22 mouse cellular contexts compared by ENCODE assay signal in genomic region chr1:36644615-36645007, GRCm38 (mm10). TPM values are rescaled to one million over a fixed set of nuclear protein-coding genes. Genes with fewer than 3 reads are reported as not detected.
"Had no signal": no experiment of that assay in that cellular context is flagged by ENCODE, and none has a peak within 500 bp of the region (broad histone marks: within the 10 kb centered on the region; RNA-seq: fewer than 3 reads in every experiment).

No protein-coding gene starts in this region.

- H3K4me1 ChIP-seq: midbrain, embryonic 12.5 days; midbrain, embryonic 15.5 days; neural tube, embryonic 12.5 days; neural tube, embryonic 15.5 days had no signal

- H3K27me3 ChIP-seq: lung, embryonic 15.5 days; midbrain, embryonic 12.5 days; midbrain, embryonic 15.5 days; neural tube, embryonic 12.5 days; neural tube, embryonic 15.5 days had no signal

- H3K9me3 ChIP-seq: liver, embryonic 15.5 days; lung, embryonic 15.5 days; midbrain, embryonic 12.5 days; midbrain, embryonic 15.5 days; neural tube, embryonic 12.5 days; neural tube, embryonic 15.5 days had no signal

- H3K4me2 ChIP-seq: liver, embryonic 11.5 days; liver, embryonic 15.5 days; lung, embryonic 15.5 days; midbrain, embryonic 12.5 days; midbrain, embryonic 15.5 days; neural tube, embryonic 12.5 days; neural tube, embryonic 15.5 days had no signal

- H3K4me3 ChIP-seq: layer of hippocampus, adult 2 months; liver, embryonic 15.5 days; lung, embryonic 15.5 days; midbrain, embryonic 12.5 days; midbrain, embryonic 15.5 days; neural tube, embryonic 12.5 days; neural tube, embryonic 15.5 days had no signal

- H3K9ac ChIP-seq: liver, embryonic 15.5 days; lung, embryonic 15.5 days; midbrain, embryonic 12.5 days; midbrain, embryonic 15.5 days; neural tube, embryonic 12.5 days; neural tube, embryonic 15.5 days had no signal

- ATAC-seq: midbrain, embryonic 15.5 days had no signal

- DNase-seq: kidney, adult 2 months; kidney, postnatal 25 days; layer of hippocampus, adult 9-11 months; lung, adult 18-20 months; lung, postnatal 10 days; lung, postnatal 36 days; right cerebral cortex, postnatal 25 days; spleen, adult 18-20 months; thymus, adult 18-20 months; thymus, postnatal 14 days; thymus, postnatal 4 days had no signal

- H3K27ac ChIP-seq: kidney, postnatal 0 days; layer of hippocampus, adult 2 months; liver, embryonic 15.5 days; lung, embryonic 15.5 days; midbrain, embryonic 12.5 days; midbrain, embryonic 15.5 days; neural tube, embryonic 12.5 days; neural tube, embryonic 15.5 days had no signal

- H3K36me3 ChIP-seq: liver, embryonic 15.5 days; lung, embryonic 15.5 days; midbrain, embryonic 12.5 days; midbrain, embryonic 15.5 days; neural tube, embryonic 12.5 days; neural tube, embryonic 15.5 days had no signal

RNA-seq across cellular contexts. Expression of gene Fam178b, which starts 38.4 kb away (rescaled TPM):
- total RNA-seq: layer of hippocampus, adult 2 months; left cerebral cortex, adult 18-20 months; left cerebral cortex, postnatal 36 days had no signal
- polyA plus RNA-seq: midbrain, embryonic 12.5 days; midbrain, embryonic 15.5 days had no signal
